Mouse (Mus musculus) megakaryocyte, embryonic 14.5 days (primary cell): Measurements from ENCODE around the gene Uggt1.

ENCODE experiments used
- FLI1 ChIP-seq: IDR thresholded peaks from 2 replicates; pipeline ENCODE4 v1.6.1; 2012; ENCODE audit warnings: low read length, inconsistent platforms, mixed read lengths
- GATA1 ChIP-seq: IDR thresholded peaks from 3 replicates; pipeline ENCODE4 v1.6.1; 2012; ENCODE audit warnings: mixed read lengths, low read length, inconsistent platforms, borderline replicate concordance

GRCm38 (mm10) chr1:36173461-36173860 lies 71.1 kb downstream of the Uggt1 start:
- TF ChIP-seq GATA1 (no peak), FLI1 (no peak)
